Mouse (Mus musculus) layer of hippocampus, adult 11-12 months (tissue): ENCODE measurements around the gene Gnai3.

Experiments used
- DNase-seq: peaks from one replicate; pipeline ENCODE4 v3.0.0; 2022; ENCODE audit warnings: low spot score

Gene Gnai3

GRCm38 (mm10) chr3:108164091-108164490, 18.1 kb upstream of the Gnai3 start:
- DNase-seq, result no peak

DNA sequence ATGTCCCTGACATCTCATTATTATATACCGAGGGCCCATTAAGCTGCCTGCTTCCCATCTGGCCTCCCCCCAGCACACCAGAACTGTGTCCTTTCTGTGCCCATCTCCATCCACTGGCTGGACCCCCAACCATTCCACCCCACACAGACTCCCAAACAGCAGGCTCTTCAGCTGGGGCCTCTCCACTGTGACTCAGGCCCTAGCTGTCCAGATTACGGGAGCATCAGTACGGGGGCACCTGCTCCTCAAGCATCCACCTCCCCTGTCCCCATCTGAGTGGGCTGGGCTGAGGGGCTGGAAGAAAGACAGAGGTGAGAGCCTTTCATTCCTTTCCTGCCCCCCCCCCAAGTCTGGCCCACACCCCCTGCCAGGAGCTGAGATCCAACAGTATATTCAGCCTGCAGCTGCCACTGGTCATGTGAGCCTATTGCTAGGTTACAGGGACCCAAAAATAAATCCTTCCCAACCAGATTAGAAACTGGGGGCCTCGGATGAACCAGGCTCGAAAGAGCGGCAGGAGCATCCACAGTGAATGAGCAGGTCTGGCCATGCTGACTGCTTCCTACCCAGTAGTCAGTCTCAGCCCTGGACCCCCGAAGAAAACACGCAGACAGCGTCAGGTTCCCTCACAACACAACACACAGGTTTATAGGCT, 12.6 kb upstream of the Gnai3 start:
- DNase-seq, result peak; percentile 65

GRCm38 (mm10) chr3:108154656-108155055, 8.7 kb upstream of the Gnai3 start, which contains the start of gene Gpr61:
Gene Gpr61 (minus strand): TSS chr3:108154882.
- DNase-seq, result peak; percentile 72

GRCm38 (mm10) chr3:108152290-108152689, 6.3 kb upstream of the Gnai3 start:
- DNase-seq, result no peak

GRCm38 (mm10) chr3:108147386-108148235, 1.7 kb upstream of the Gnai3 start:
- DNase-seq, result peak; percentile 93

DNA sequence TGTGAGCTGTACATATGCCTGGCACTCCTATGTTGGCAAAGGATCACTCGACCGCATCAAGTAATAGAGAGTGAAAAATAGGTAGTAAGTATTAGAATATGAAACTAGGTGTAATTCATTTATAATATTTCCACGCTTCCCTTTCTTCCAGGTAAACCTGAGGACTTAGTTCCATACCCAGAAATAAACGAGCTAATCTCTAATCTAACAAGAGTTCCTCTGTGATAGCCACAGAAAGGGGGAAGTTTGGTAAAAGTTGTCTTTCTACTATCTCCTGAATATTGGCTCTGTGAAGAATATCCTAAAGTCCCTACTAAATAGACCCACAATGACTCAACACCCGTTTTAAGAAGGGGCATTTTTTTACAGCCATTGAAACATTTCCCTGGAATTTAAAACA, 725 bp upstream of the Gnai3 start:
- DNase-seq, result no peak

- no peak for DNase-seq
These were observed 5.2 kb downstream of the Gnai3 start for GRCm38 (mm10) chr3:108140786-108141185.

DNA sequence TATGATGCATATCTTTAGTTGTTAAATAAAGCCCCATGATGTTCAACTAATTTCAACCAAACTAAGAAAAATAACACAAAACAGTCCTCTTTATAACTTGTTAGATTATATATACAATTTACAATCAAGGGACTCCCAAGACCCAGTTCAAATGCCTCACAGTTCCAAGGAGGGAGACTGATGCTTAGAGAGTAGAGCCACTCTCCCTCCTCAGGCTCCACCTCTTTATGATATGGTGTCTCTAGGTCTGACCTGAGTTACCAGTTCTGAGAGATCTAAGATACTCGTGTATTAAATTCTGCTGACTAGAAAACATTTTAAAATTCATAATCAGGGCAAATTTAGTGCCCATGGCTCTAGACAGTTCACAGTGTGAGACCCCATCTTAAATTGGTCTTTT, 6.8 kb downstream of the Gnai3 start:
- no peak for DNase-seq

DNA sequence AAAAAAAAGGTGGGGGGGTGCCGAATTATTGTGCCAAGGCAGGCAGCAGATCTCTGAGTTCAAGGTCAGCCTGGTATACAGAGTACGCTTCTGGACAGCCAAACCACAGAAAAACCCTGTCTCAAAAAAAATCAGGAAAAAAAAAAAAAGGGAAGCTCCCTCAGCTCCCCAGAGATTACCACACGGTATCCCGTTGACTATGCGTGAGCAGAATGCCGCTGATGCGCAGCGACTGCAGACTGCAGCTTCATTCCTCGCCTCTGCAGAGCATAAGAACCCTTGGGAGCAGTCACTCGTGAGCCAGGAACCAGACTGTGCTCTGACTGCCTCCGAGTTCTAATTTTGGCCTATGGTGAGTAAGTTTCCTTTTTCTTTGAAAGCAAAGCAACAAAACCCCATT, 11.2 kb downstream of the Gnai3 start:
- DNase-seq, result peak; percentile 52

- DNase-seq, result no peak
These were observed 13.5 kb downstream of the Gnai3 start for GRCm38 (mm10) chr3:108132484-108132883.

DNA sequence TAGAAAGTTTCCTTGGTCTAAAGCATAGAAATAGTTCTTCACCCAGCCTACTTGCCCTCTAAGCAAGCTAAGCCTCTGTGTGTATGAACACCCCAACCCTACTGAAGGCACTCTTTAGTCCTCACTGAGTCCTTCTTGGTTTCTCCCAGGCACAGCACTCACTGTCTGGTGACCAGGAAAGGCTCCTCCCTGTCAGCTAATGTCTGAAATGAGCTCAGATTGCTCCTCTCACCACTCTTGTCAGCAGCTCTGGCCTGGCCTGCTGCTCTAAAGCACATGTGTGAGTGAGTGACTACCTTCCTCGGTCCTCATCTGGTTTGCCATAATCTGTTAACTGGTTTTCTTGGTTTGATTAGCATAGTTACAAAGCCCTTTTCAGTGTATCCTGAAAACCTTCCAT, 14.1 kb downstream of the Gnai3 start:
- DNase-seq, result no peak

GRCm38 (mm10) chr3:108131216-108131615, 14.7 kb downstream of the Gnai3 start:
- DNase-seq, result no peak

- DNase-seq, result no peak
These were observed 16.1 kb downstream of the Gnai3 start for GRCm38 (mm10) chr3:108129804-108130203.

GRCm38 (mm10) chr3:108129367-108129766, 16.6 kb downstream of the Gnai3 start:
- no peak for DNase-seq

DNA sequence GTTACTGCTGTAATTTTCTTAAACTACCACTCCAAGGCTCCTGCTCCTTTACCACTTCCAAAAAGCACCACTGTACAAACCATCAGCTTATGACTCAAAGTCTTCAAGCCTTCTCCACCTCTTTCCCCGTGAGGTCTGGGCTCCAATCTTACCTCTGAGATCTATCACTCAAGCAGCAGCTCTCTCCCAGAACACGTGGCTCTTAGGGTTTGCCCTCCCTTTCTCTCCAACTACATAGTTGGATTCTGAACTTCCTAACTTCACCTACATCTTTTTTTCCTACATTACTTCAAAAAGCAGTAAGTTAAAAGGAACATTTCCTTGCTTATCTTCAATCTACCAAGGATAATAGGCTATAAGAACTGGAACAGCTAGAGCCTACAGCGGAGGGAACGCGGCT, 17.4 kb downstream of the Gnai3 start:
- no peak for DNase-seq

DNA sequence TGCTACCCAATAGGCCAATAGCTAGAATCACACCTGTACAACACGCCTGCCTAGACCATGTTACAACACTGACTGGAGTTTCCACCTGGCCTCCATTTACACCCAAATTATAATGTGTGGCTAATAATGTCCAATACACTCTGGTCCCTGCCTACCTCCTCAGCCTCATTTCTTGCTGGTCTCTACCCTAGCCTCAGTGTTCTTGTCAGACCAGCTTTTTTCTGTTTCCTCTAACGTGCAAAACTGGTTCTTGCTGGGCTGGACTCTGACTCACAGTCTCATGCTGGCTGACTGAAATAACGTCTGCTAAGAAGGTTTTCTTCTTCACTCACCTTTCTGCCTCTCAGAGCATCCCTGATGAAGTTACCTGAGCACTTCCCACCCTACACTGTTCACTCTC, 19.6 kb downstream of the Gnai3 start:
- no peak for DNase-seq

GRCm38 (mm10) chr3:108124131-108124530, 21.8 kb downstream of the Gnai3 start:
- DNase-seq, result no peak

DNA sequence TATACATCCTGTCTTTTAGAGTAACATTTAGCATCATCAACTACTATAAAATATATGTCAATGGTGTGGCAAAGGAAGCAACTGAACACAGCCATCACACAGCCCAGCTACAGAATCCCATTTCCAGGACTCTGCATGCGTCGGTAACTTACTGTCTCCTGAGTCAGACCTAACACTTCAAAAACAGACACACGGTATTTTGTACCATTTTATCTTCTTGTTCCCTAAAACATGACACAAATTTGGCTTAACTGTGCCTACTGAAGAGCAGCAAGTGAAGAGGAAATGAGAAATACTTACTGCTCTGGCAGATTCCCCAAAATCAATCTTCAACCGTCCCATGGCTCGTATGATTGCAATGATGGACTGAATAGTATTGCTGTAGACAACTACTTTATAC, 22.7 kb downstream of the Gnai3 start:
- no peak for DNase-seq

DNA sequence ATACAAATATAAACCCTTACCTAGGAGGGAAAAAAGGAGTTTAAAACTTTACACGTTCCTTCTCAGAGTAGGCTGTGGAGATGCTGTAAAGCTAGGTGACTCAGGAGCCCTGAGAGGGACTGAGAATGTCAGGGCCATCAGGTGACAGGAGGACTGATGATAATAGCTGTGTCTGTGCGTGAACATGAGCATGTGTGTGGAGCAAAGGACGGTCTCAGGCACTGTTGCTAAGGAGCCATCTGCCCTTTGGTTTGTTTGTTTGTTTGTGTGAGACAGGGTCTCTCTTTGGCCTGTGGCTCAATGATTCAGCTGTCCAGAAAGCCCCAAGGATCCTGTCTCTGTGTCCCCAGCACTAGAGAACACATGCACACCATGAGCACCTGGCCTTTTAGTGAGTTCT, 24.8 kb downstream of the Gnai3 start:
- DNase-seq, result no peak

GRCm38 (mm10) chr3:108117465-108117864, 28.5 kb downstream of the Gnai3 start:
- no peak for DNase-seq

DNA sequence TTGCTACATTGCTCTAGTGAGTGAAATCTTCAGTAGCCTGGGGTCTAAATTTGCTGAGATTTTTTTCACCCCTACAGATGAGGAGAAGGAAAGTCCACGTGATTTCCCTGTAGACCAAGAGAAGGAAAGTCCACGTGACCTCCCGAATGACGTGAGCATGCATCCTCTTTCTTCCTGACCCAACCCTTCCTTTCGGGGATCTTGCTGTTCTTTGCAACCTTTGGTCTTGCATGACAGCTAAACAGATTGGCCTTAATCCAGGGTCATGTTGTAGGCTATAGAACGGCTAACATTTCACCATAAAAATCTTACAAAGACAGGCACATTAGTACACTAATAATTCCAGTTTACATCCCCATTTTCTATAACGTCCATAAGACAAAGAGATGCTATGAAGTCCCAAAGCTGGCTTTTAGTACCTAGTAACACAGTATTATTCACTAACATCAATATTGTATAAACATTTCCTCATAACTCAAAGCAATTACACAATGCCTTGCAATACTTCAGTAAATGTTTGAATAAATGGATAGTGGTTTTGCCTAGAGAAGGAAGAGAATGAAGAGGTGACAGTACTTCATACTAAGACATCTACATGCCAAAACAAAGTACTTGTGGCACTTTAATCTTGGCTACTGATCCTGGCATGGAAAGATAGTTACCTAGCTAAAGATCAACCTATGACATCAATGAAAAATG, 32.2 kb downstream of the Gnai3 start:
- DNase-seq, result no peak

DNA sequence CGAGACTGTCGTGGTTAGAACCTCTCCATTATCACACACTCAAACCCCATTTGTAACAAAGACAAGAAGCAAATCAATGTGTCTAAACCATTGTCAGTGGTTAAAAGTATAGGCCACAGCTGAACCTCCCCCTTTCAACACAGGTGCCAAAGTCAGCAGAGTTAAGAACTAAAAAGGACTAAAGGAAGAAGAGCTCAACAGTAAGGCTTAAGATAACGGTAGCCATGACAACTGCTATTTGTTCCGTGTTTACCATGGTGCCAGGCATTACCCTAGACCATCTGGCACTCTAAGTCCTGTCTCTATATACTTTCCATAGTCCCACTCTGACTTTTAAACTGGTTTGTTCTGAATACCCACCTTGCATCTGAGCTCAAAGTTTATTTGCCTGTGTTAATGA, 33.3 kb downstream of the Gnai3 start:
- DNase-seq, result no peak

- DNase-seq, result no peak
These were observed 33.7 kb downstream of the Gnai3 start for GRCm38 (mm10) chr3:108112246-108112645.
